ENCODE assay signal across 29 mouse cellular contexts in the genomic region with DNA sequence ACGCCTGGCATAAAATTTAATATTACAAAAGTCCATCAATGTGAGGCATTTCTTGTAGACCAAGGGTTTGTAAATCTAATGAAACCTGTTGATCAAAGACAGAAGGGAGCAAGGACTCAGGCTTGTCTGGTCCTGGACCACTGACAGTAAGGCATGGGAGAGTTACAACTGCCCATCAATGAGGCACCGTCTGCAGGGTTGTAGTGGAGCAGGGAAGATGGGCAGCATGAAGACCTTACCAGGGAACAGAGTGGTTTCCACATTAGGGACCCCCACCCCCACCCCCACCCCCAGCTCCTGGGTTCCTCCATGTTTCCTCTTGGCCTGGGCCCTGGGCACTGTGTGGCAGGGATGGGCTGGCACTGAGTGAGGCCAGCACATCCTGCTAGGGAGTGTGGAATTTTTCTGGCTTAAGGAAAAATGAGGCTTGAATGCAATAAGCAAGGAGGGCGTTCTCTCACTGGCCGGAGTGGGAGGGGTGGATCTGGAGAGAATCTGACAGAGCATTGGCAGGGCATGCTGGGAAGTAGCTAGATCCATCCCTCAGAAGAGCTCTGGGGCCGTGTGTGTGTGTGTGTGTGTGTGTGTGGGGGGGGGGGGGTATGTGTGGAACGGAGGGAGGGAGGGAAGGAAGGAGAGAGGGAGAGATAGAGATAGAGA.
DNase-seq lines count a peak whose midpoint lies in the region; ATAC-seq lines count a peak whose summit lies in the region.
"Had no signal": no experiment of that assay in that cellular context is flagged by ENCODE, and none has a peak within 500 bp of the region (broad histone marks: within the 10 kb centered on the region; RNA-seq: fewer than 3 reads in every experiment).

No protein-coding gene starts in this region.

- WGBS in embryonic facial prominence, embryonic 12.5 days: 67% methylated on average over 6 of the region's 6 CpGs
- 79% methylated on average over 6 of the region's 6 CpGs for WGBS in embryonic facial prominence, embryonic 10.5 days
- 80% methylated on average over 5 of the region's 6 CpGs for WGBS in hindbrain, embryonic 14.5 days
- 70% methylated on average over 5 of the region's 6 CpGs for WGBS in hindbrain, embryonic 16.5 days

- DNase-seq in embryonic facial prominence, embryonic 10.5 days (ENCODE audit: low spot score): no peak
- DNase-seq in hindbrain, embryonic 14.5 days (ENCODE audit: low spot score): no peak
- DNase-seq in lung, postnatal 10 days: peak; percentile 41
- no peak for DNase-seq in lung, postnatal 25 days (ENCODE audit: low spot score)
- no peak for DNase-seq in right cerebral cortex, adult 2 months (ENCODE audit: low spot score in 2 of 2)
- DNase-seq: adrenal gland, adult 8-10 months; cerebellum, adult 11 months; cerebellum, adult 9-10 months; forebrain, postnatal 0 days; gastrocnemius, postnatal 36 days; heart, adult 2 months; heart, postnatal 14 days; kidney, adult 8-10 months; kidney, postnatal 10 days; layer of hippocampus, adult 9-11 months; liver, embryonic 13.5 days; lung, adult 18-20 months; thymus, postnatal 14 days had no signal

- ATAC-seq in embryonic facial prominence, embryonic 12.5 days (ENCODE audit: insufficient number of reproducible peaks, insufficient read depth, low FRiP score, low TSS enrichment): 0 out of 2 replicates have a peak, but pooled peaks have one; percentile 22
- ATAC-seq in hindbrain, embryonic 14.5 days (ENCODE audit: low FRiP score): peak; percentile 21; the same call in 1 of the 2 replicates
- no peak for ATAC-seq in hindbrain, embryonic 16.5 days
- ATAC-seq in megakaryocyte-erythroid progenitor cell, adult 5-6 weeks (replicated peaks; ENCODE audit: low FRiP score, low TSS enrichment, poor library complexity, severe bottlenecking): no peak
- ATAC-seq: forebrain, postnatal 0 days; intestine, embryonic 16.5 days had no signal

- no peak overlapping the region for H3K9ac ChIP-seq in embryonic facial prominence, embryonic 12.5 days
- no peak overlapping the region for H3K9ac ChIP-seq in hindbrain, embryonic 14.5 days
- H3K9ac ChIP-seq in hindbrain, embryonic 16.5 days (ENCODE audit: low read depth, low read length): no peak overlapping the region
- H3K9ac ChIP-seq: embryonic facial prominence, embryonic 13.5 days; forebrain, embryonic 12.5 days; forebrain, postnatal 0 days; limb, embryonic 15.5 days; liver, embryonic 13.5 days; midbrain, embryonic 12.5 days; neural tube, embryonic 13.5 days had no signal

- H3K36me3 ChIP-seq in embryonic facial prominence, embryonic 12.5 days: no peaks in the 10 kb centered on the region
- H3K36me3 ChIP-seq in embryonic facial prominence, embryonic 10.5 days (replicated peaks): no peaks in the 10 kb centered on the region
- no peaks in the 10 kb centered on the region for H3K36me3 ChIP-seq in hindbrain, embryonic 14.5 days (replicated peaks; ENCODE audit: control insufficient read depth, insufficient read depth)
- H3K36me3 ChIP-seq in hindbrain, embryonic 16.5 days (ENCODE audit: control insufficient read depth, insufficient read depth, low read length): no peaks in the 10 kb centered on the region
- H3K36me3 ChIP-seq: embryonic facial prominence, embryonic 13.5 days; forebrain, embryonic 12.5 days; limb, embryonic 10.5 days; limb, embryonic 15.5 days; liver, embryonic 13.5 days; midbrain, embryonic 12.5 days; neural tube, embryonic 13.5 days had no signal

- H3K9me3 ChIP-seq in embryonic facial prominence, embryonic 12.5 days: no peaks in the 10 kb centered on the region
- no peaks in the 10 kb centered on the region for H3K9me3 ChIP-seq in embryonic facial prominence, embryonic 10.5 days
- H3K9me3 ChIP-seq in hindbrain, embryonic 14.5 days (ENCODE audit: control insufficient read depth, low read length): no peaks in the 10 kb centered on the region
- H3K9me3 ChIP-seq in hindbrain, embryonic 16.5 days (ENCODE audit: control insufficient read depth, low read length): no peaks in the 10 kb centered on the region
- H3K9me3 ChIP-seq: embryonic facial prominence, embryonic 13.5 days; forebrain, embryonic 12.5 days; limb, embryonic 10.5 days; limb, embryonic 15.5 days; liver, embryonic 13.5 days; midbrain, embryonic 12.5 days; neural tube, embryonic 13.5 days had no signal

- no peak overlapping the region for H3K4me3 ChIP-seq in embryonic facial prominence, embryonic 12.5 days
- no peak overlapping the region for H3K4me3 ChIP-seq in embryonic facial prominence, embryonic 10.5 days
- H3K4me3 ChIP-seq in hindbrain, embryonic 14.5 days (replicated peaks; ENCODE audit: low read length): no peak overlapping the region
- no peak overlapping the region for H3K4me3 ChIP-seq in hindbrain, embryonic 16.5 days (ENCODE audit: low read length)
- H3K4me3 ChIP-seq: embryonic facial prominence, embryonic 13.5 days; forebrain, embryonic 12.5 days; heart, adult 2 months; limb, embryonic 10.5 days; limb, embryonic 15.5 days; liver, embryonic 13.5 days; midbrain, embryonic 12.5 days; neural tube, embryonic 13.5 days had no signal

- H3K27ac ChIP-seq in embryonic facial prominence, embryonic 12.5 days: no peak overlapping the region
- H3K27ac ChIP-seq in embryonic facial prominence, embryonic 10.5 days (replicated peaks): no peak overlapping the region
- no peak overlapping the region for H3K27ac ChIP-seq in hindbrain, embryonic 14.5 days
- H3K27ac ChIP-seq in hindbrain, embryonic 16.5 days (ENCODE audit: low read depth, low read length): no peak overlapping the region
- H3K27ac ChIP-seq: embryonic facial prominence, embryonic 13.5 days; forebrain, embryonic 12.5 days; heart, adult 2 months; limb, embryonic 10.5 days; limb, embryonic 15.5 days; liver, embryonic 13.5 days; midbrain, embryonic 12.5 days; neural tube, embryonic 13.5 days had no signal

- H3K4me2 ChIP-seq in embryonic facial prominence, embryonic 12.5 days (replicated peaks): no peak overlapping the region
- H3K4me2 ChIP-seq in hindbrain, embryonic 14.5 days (replicated peaks): no peak overlapping the region
- no peak overlapping the region for H3K4me2 ChIP-seq in hindbrain, embryonic 16.5 days (ENCODE audit: low read length)
- H3K4me2 ChIP-seq: embryonic facial prominence, embryonic 13.5 days; forebrain, embryonic 12.5 days; limb, embryonic 15.5 days; liver, embryonic 13.5 days; midbrain, embryonic 12.5 days; neural tube, embryonic 13.5 days had no signal

- no peaks in the 10 kb centered on the region for H3K27me3 ChIP-seq in embryonic facial prominence, embryonic 12.5 days
- H3K27me3 ChIP-seq in embryonic facial prominence, embryonic 10.5 days (replicated peaks; ENCODE audit: low read depth, poor library complexity, severe bottlenecking): no peaks in the 10 kb centered on the region
- H3K27me3 ChIP-seq in hindbrain, embryonic 14.5 days (ENCODE audit: control insufficient read depth, insufficient read depth, low read length): no peaks in the 10 kb centered on the region
- no peaks in the 10 kb centered on the region for H3K27me3 ChIP-seq in hindbrain, embryonic 16.5 days (replicated peaks; ENCODE audit: control insufficient read depth, insufficient read depth, low read length)
- H3K27me3 ChIP-seq: CH12.LX; embryonic facial prominence, embryonic 13.5 days; forebrain, embryonic 12.5 days; limb, embryonic 15.5 days; liver, embryonic 13.5 days; midbrain, embryonic 12.5 days; neural tube, embryonic 13.5 days had no signal

- H3K4me1 ChIP-seq in embryonic facial prominence, embryonic 12.5 days: no peaks in the 10 kb centered on the region
- 0 out of 2 replicates have a peak, but pooled peaks cover 6% of the 10 kb centered on the region for H3K4me1 ChIP-seq in embryonic facial prominence, embryonic 10.5 days
- H3K4me1 ChIP-seq in hindbrain, embryonic 14.5 days (replicated peaks; ENCODE audit: control insufficient read depth, insufficient read depth, low read length): 0 out of 2 replicates have a peak, but pooled peaks cover 9% of the 10 kb centered on the region
- H3K4me1 ChIP-seq in hindbrain, embryonic 16.5 days (ENCODE audit: control insufficient read depth, insufficient read depth, low read depth, low read length): peaks cover 16% of the 10 kb centered on the region
- H3K4me1 ChIP-seq: limb, embryonic 15.5 days; liver, embryonic 13.5 days; midbrain, embryonic 12.5 days had no signal

Comparison
In these comparisons a context has a peak if more than half of its experiments do, and no peak if none do; other contexts are left out.
1. ATAC-seq: peak in embryonic facial prominence, embryonic 12.5 days (single experiment) and hindbrain, embryonic 14.5 days (single experiment); none in hindbrain, embryonic 16.5 days (single experiment) and megakaryocyte-erythroid progenitor cell, adult 5-6 weeks (single experiment).